Mouse (Mus musculus): ENCODE data around the gene Klf7.

Gene Klf7

DNA sequence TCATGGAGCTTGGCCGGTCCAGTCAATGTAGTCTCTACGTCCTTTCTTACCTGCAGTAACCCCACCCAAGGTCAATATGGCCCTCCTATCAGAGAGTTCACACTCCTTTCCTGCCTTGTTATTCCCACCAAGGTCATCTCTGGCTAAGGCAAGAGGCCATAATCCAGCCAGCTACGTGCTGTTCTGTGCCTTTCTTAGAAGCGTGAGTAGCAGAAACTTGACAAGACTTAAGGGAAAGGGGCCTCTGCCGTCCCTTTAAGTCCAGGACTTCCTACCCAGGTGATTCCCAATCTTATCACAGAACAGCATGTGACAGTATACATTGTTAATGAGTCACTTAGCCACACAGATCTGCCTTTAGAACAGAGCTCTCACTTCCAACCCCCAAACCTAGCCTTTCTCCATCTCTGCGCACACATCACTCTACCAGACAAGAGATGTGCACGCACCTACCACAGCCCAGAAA lies 16.9 kb downstream of the Klf7 start:
- WGBS: 62% methylated on average over 7 of the region's 7 CpGs

DNA sequence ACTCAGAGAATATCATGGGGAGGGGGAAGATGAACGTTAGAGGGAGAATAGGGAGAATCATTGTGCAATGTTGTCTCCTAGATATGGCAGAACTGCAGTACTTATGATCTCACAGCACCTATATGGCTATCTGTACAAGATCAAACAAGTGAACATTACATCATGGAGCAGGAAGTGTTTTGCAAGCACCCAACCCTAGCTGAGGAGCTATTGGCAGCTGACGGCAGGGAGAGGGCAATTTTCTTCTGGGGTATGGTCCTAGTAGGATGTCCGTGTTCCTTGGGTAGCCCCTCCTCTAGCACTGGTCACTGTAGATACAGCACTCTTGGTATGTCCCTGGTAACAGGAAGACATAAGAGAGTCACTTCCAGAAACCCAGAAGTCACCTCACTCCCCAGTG lies 17.4 kb downstream of the Klf7 start:
- 58% methylated on average over 3 of the region's 3 CpGs for WGBS

GRCm38 (mm10) chr1:64101331-64101730 lies 20.8 kb downstream of the Klf7 start:
- WGBS: 45% methylated on average over 3 of the region's 3 CpGs

- WGBS: 42% methylated on average over 4 of the region's 4 CpGs
These were observed 23.3 kb downstream of the Klf7 start for GRCm38 (mm10) chr1:64098800-64099199.

GRCm38 (mm10) chr1:64097640-64098287 lies 24.3 kb downstream of the Klf7 start:
- WGBS: 56% methylated on average over 6 of the region's 6 CpGs

DNA sequence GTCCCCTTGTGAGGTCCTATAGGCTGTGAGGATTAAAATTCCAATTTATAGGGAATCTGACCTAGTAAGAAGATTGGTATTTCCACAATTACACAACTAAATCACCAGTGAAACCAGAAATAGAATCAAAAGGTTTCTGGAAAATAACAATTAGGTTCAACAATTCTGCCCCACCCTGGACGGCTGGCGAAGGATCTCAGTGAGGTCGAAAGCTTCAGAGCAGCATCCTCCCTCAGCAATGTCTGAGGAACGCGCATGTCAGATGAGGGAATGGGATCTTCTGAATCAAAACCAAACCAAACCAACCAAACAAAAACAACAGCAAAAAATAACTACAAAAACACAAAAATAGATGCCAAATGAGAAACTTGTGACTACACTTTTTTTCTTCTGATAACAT lies 29.1 kb downstream of the Klf7 start:
- 73% methylated on average over 5 of the region's 5 CpGs for WGBS

DNA sequence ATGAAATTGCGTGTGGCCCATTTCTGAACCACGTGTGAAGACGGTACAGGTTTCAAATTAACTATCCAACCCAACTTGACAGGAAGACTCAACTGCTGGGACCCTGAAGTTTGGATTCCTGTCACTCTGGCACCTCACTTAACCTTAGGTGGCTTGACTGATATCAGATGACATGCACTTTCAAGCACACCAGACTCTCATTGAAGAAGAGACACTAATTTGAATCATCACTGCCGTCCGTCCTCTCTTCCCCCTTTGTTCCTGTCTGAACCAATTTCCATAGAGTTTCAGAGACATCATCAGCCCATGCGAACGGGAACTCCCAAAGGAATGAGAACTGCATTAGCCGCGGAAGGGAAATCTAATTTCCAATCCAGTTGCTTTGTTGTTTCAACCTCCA lies 30.5 kb downstream of the Klf7 start:
- WGBS: 84% methylated on average over 9 of the region's 9 CpGs

DNA sequence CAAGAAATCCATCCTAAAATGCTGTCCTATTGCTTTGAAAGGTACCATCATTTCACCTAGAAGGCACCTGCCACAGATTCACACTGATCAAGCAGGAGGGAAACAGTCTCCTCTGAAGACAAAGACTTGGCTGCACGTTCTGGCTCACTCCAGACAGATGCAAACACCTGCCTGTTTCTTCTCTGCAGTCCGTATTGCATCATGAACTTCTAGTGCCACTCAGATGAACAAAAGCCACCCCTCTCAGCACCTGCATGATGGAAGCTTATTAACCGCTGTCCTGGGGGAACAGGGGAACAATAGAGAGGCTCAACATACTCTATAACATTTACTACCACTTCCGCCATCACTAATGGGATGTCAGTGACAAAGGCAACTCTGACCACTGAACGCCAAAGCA lies 31.5 kb downstream of the Klf7 start:
- 72% methylated on average over 5 of the region's 5 CpGs for WGBS

DNA sequence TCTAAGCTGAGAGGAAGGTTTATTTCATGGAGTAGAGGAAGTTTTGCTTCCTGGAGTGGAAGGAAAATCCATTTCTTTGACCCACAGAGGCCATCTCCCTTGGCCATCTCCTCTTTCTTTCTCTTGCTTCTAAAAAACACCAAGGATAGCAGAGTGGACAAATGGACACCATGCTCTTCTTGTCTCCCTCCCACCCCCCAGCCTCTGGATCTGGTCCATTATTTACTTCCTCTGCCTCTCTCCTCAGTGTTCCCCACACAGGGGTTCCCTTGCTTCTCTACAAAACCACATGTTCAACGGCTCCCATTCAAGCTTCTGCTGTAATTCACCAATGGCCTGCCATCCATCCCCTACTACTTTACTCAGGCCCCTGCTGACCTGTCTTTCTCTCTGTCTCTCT lies 32.4 kb downstream of the Klf7 start:
- 46% methylated on average over 1 of the region's 1 CpGs for WGBS

DNA sequence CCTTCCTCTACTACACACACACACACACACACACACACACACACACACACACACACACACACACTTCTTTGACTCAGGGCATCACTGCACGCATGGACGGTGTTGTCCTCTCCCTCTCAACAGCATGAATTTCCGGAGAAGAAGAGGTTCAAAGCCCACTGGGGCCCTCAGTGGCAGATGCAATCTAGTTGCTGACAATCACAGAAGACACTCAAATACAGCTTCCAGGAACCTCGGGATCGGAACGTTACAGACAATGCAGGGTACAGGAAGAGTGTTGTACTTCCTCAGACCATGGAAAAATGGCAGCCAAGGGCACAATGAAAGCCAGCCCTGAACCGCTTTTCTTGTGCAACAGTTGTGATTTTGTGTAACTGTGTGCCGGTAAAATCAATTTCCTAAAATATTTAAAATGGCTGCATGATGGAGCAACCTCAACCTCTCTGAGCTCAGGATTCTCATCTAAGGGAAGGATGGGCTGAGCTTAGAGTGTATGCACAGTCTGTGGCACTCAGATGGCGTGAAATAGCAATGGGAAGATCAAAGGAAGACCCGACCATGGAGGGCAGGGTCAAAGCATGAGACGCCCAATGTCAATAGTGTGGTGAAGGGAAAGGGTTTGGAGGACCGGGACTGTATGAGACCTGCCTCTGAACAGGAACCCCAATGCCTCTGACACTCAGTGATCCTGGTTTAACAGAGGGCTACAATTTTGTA lies 33.3 kb downstream of the Klf7 start:
- WGBS: 49% methylated on average over 12 of the region's 12 CpGs

DNA sequence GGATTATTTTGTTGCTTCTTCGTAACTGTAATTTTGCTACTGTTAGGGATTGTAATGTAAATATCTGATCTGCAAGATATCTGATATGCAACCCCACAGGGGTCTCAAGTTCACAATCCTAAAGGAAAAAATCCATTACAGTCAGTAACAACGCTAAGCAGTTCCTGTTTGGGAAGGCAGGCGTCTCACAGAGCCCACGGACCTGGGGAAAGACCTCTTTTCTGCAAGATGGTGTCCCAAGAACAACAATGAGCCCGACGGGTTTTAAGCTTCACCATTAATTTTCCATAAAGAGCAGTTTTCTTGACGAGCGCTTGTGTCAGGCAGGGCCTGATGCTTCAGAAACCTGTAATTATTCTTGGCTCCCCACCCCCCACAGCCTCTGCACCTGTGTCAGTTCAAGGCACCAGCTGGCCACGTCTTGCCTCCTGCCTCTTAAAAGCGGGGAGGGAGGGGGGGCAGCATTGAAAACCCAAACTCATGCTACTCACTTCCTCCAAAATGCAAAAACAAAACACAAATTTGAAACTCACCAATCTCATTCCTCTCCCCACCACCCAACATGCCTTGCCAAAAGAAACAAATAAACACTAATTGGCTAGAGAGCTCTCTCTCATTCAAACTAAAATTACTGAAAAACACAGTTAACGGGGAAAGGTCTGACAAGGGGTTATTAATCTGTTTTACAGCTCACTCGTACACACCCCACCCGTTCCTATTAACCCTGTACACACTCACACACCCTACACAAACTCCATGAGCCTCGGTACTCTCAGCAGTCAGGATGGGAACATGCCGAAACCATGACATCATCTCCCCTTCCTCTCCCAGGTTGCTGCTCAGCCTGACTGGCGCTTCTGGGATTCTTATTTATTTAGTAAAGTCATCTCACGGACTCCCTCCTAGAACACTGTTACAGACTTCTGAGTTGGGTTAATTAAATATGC lies 34.2 kb downstream of the Klf7 start:
- WGBS: 20% methylated on average over 17 of the region's 17 CpGs

DNA sequence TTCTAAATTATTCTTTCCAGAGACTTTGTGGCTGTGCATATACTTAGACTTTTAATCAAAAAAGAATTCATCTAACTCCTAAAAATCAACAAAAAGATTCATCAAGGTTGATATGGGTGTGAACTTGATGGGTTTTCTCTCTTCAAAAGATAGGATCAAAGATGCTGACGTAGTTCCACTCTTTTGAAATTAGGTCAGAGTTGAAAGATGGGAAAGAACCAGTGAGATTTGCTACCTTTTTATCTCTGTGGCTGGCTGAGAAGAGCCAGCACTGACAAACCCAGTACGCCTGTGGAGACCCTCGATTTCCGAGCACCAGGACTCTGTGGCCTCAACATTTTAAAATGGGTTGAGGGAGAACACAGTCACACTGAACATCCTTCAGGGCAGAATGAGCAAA lies 36.2 kb downstream of the Klf7 start:
- 73% methylated on average over 4 of the region's 4 CpGs for WGBS

- 83% methylated on average over 4 of the region's 4 CpGs for WGBS
These were observed 36.7 kb downstream of the Klf7 start for GRCm38 (mm10) chr1:64085361-64085760.

DNA sequence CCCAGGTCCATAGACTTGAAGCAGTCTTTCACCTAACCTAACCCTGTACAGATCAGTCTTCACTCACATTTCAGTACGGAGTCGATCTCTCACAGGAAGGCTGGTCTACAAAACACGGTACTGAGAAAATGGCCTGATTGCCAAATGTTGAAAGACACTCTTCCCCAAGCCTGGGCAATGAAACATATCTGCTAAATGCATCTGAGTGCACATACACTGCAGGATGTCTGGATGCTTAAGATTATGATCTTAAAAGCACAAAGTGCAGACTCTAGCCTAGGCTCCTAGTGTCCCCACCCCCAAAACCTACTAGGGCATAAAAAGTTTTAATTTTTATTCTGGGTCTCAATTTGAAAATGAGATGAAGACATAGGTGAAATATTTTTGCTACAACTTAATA lies 37.4 kb downstream of the Klf7 start:
- 49% methylated on average over 3 of the region's 3 CpGs for WGBS

- 92% methylated on average over 1 of the region's 1 CpGs for WGBS
These were observed 40.3 kb downstream of the Klf7 start for GRCm38 (mm10) chr1:64081791-64082190.

GRCm38 (mm10) chr1:64081217-64081616 lies 40.9 kb downstream of the Klf7 start:
- 53% methylated on average over 2 of the region's 2 CpGs for WGBS

GRCm38 (mm10) chr1:64080263-64080662 lies 41.8 kb downstream of the Klf7 start:
- WGBS: 42% methylated on average over 2 of the region's 2 CpGs

- 59% methylated on average over 20 of the region's 20 CpGs for WGBS
These were observed 43.3 kb downstream of the Klf7 start for GRCm38 (mm10) chr1:64078747-64079211.

GRCm38 (mm10) chr1:64078011-64078746 lies 43.9 kb downstream of the Klf7 start:
- 53% methylated on average over 9 of the region's 9 CpGs for WGBS

- WGBS: 49% methylated on average over 5 of the region's 5 CpGs
These were observed 48.0 kb downstream of the Klf7 start for GRCm38 (mm10) chr1:64074051-64074450.

- WGBS: 55% methylated on average over 2 of the region's 2 CpGs
These were observed 51.1 kb downstream of the Klf7 start for GRCm38 (mm10) chr1:64070947-64071346.

All from cerebral cortex, adult 2 months (tissue).